Mouse (Mus musculus) urinary bladder, adult 18-20 months (tissue): ENCODE measurements around the gene Olfr1130.
"Not testable (repeated sequence)": the region's sequence is repeated elsewhere in the genome, so short reads cannot be mapped to it uniquely, and the experiment has no call there.

Experiments
- DNase-seq, 2 experiments: peaks; one replicate each; pipeline ENCODE4 v3.0.0; 2022; ENCODE audit warnings: low spot score in 2 of 2, mixed read lengths in 2 of 2

Olfr1130 gene

GRCm38 (mm10) chr2:87605912-87606311, at the start of gene Olfr1130:
Gene Olfr1130 (plus strand): TSS chr2:87606212.
- not testable (repeated sequence) for DNase-seq

DNA sequence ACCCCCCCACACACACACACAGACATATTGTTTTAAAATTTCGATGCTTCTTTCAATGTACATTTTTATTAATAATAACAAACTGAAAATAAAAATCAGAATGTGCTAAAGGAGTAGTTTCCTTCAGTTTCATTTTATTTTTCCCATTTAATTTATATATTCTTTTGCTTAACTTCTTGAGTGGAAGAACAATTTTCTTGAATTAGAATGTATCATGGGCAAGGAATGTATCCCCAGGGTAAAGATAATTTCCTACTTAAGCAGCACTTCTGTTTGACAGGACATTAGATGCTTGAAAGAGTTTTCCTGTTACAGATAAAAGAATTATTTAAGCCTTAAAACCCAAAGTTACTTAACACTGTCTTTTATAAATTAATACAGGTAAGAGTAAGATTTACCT, 32.4 kb upstream of the Olfr1130 start, which contains the start of gene Olfr1129:
TSS of gene Olfr1129 (plus strand) at position 301 of the 400 bp plus-strand sequence.
- not testable (repeated sequence) for DNase-seq

GRCm38 (mm10) chr2:87626804-87627203, 20.8 kb downstream of the Olfr1130 start, which contains the start of gene Olfr1131:
Gene Olfr1131 (plus strand): TSS chr2:87627104.
- no peak for DNase-seq

- DNase-seq: no peak
Measured at GRCm38 (mm10) chr2:87637435-87637834, 31.4 kb downstream of the Olfr1130 start, which contains the start of gene Olfr1132. Gene Olfr1132 (minus strand): TSS chr2:87637535.

DNA sequence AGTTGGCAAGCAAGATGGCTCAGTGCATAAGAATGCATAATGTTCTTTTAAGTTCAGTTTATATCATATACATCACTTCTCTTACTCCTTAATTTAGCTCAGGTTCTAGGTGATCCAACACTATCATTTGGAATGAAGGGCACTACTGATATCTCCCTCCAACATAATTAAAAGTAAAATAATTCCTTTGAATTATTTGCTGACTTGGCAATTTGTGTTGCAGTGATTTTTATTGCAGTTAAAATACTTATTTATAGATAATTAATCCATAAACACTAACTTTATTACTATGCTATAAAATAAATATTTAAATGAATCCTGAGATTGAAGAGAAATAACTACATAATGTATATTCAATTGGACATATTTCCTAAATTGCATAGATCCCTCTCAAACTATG, 36.4 kb downstream of the Olfr1130 start:
- no peak for DNase-seq

GRCm38 (mm10) chr2:87647274-87647673, 41.3 kb downstream of the Olfr1130 start, which contains the start of gene Olfr1133:
Gene Olfr1133 (minus strand): TSS chr2:87647374.
- no peak for DNase-seq

DNA sequence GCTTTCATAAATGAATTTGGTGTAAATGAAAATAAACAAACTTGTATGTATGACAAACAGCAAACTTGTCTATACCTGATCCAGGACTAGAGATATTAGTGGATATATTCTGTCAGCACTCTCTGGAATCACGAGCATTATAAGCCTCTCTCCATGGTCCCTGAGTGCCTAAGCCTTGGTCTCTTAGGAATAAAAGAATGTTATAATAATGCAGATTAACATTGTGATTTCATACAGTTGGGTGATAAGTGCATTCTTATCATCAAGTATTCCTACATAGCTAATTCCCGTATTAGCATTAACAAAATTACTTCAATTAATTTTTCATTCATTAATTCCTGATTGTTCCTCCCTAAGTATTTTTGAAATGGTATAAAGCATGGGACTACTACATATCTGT, 52.3 kb downstream of the Olfr1130 start, which contains the start of gene Olfr1134:
TSS of gene Olfr1134 (minus strand) at position 101 of the 400 bp plus-strand sequence.
- no peak for DNase-seq
